Mouse (Mus musculus): Measurements from ENCODE around the gene Ankdd1a. TPM values are rescaled to one million over a fixed set of nuclear protein-coding genes. Genes with fewer than 3 reads are reported as not detected.

The Ankdd1a gene
- total and polyA plus RNA-seq, 3 experiments = 0.22 TPM; not detected in 2

DNA sequence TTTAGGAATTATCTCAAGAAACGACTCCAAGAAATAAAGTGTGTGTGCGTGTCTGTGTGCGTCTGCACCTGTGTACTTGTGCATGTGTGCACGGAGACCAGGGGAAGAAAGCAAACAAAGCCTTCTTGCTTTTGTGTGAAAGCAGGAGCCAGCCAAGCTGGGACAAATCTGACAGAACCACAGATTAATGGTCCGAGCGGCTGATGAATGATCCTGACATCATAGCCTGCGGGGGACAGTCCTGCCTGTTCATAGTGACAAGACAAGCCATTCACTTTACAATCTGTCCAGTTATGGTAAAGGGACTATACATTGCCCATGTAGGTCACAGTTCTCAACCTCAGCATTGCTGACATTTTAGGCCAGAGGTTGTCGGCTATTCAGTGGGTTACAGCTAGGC lies 28.3 kb upstream of the Ankdd1a start:
- H3K4me3 ChIP-seq (ENCODE audit: low read depth, low read length) = no peak overlapping the region
- peaks cover 57% of the 10 kb centered on the region for H3K4me1 ChIP-seq (ENCODE audit: insufficient read depth, low read depth, low read length)
- DNase-seq (ENCODE audit: low spot score) (no peak), ATAC-seq (ENCODE audit: extremely low read depth, insufficient number of reproducible peaks, low FRiP score, poor library complexity, severe bottlenecking) (no peak)
- H3K9me3 ChIP-seq (replicated peaks) = no peaks in the 10 kb centered on the region
- peaks cover 3% of the 10 kb centered on the region; the same call in 1 of the 2 replicates for H3K27me3 ChIP-seq (ENCODE audit: insufficient read depth, low read length)
- peaks cover 4% of the 10 kb centered on the region for H3K36me3 ChIP-seq (replicated peaks)
- TF ChIP-seq TAL1 (conservative IDR thresholded peaks at IDR 0.05; ENCODE audit: low read depth, low read length) (no peak), POLR2AphosphoS5 (IDR thresholded peaks at IDR 0.05; ENCODE audit: insufficient replicate concordance, low read depth, low read length) (no peak), GATA1 (IDR thresholded peaks at IDR 0.05; ENCODE audit: borderline replicate concordance, low read length) (no peak), GATA2 (IDR thresholded peaks at IDR 0.05; ENCODE audit: borderline replicate concordance, low read depth, low read length) (no peak), CTCF (IDR thresholded peaks at IDR 0.05; ENCODE audit: low read depth, low read length) (no peak)

DNA sequence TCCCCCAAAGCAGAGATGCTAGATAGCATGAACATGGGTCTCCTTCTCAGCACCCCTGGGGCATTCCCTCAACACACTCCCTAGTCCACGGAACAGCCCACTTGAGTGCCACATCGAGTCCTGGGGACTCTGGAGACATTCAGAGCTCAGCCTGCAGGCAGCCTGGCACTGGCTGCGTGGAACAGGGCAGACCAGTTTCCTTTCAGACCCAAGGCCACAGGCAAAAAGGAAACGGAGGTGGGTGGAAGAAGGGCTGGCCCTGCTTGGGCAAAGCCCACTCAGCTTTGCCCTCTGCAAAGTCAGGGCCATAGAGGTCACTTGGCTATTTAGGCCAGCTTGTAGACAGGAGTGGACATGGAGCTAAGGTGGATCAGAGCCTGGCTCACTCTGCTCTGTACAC lies 27.9 kb upstream of the Ankdd1a start:
- H3K4me1 ChIP-seq (ENCODE audit: insufficient read depth, low read depth, low read length) = peaks cover 57% of the 10 kb centered on the region
- ATAC-seq (ENCODE audit: extremely low read depth, insufficient number of reproducible peaks, low FRiP score, poor library complexity, severe bottlenecking) (no peak), DNase-seq (ENCODE audit: low spot score) (no peak)

GRCm38 (mm10) chr9:65547111-65547510 lies 27.1 kb upstream of the Ankdd1a start:
- peaks cover 56% of the 10 kb centered on the region for H3K4me1 ChIP-seq (ENCODE audit: insufficient read depth, low read depth, low read length)
- peaks cover 2% of the 10 kb centered on the region for H3K36me3 ChIP-seq (replicated peaks)
- DNase-seq (ENCODE audit: low spot score) = no peak
- H3K27me3 ChIP-seq (ENCODE audit: insufficient read depth, low read length) = peaks cover 3% of the 10 kb centered on the region; the same call in 1 of the 2 replicates
- TF ChIP-seq POLR2AphosphoS5 (IDR thresholded peaks at IDR 0.05; ENCODE audit: insufficient replicate concordance, low read depth, low read length) (no peak), CTCF (IDR thresholded peaks at IDR 0.05; ENCODE audit: low read depth, low read length) (no peak), TAL1 (conservative IDR thresholded peaks at IDR 0.05; ENCODE audit: low read depth, low read length) (no peak), GATA1 (IDR thresholded peaks at IDR 0.05; ENCODE audit: borderline replicate concordance, low read length) (no peak), GATA2 (IDR thresholded peaks at IDR 0.05; ENCODE audit: borderline replicate concordance, low read depth, low read length) (no peak)
- H3K4me3 ChIP-seq (ENCODE audit: low read depth, low read length) = no peak overlapping the region
- H3K9me3 ChIP-seq (replicated peaks) = no peaks in the 10 kb centered on the region
- no peak for ATAC-seq (ENCODE audit: extremely low read depth, insufficient number of reproducible peaks, low FRiP score, poor library complexity, severe bottlenecking)

More for the DNA sequence above, 27.9 kb upstream of the Ankdd1a start:
- H3K4me3 ChIP-seq (ENCODE audit: low read depth, low read length) = no peak overlapping the region
- peaks cover 4% of the 10 kb centered on the region for H3K36me3 ChIP-seq (replicated peaks)
- TF ChIP-seq GATA2 (IDR thresholded peaks at IDR 0.05; ENCODE audit: borderline replicate concordance, low read depth, low read length) (no peak), CTCF (IDR thresholded peaks at IDR 0.05; ENCODE audit: low read depth, low read length) (no peak), GATA1 (IDR thresholded peaks at IDR 0.05; ENCODE audit: borderline replicate concordance, low read length) (no peak), TAL1 (conservative IDR thresholded peaks at IDR 0.05; ENCODE audit: low read depth, low read length) (no peak)
- H3K27me3 ChIP-seq (ENCODE audit: insufficient read depth, low read length) = peaks cover 3% of the 10 kb centered on the region; the same call in 1 of the 2 replicates
- H3K9me3 ChIP-seq (replicated peaks) = no peaks in the 10 kb centered on the region

- ATAC-seq (ENCODE audit: extremely low read depth, insufficient number of reproducible peaks, low FRiP score, poor library complexity, severe bottlenecking) = no peak
- Histone ChIP-seq H3K4me3 (ENCODE audit: low read depth, low read length) (no peak overlapping the region), H3K36me3 (replicated peaks) (no peaks in the 10 kb centered on the region), H3K27me3 (ENCODE audit: insufficient read depth, low read length) (peaks cover 3% of the 10 kb centered on the region; the same call in 1 of the 2 replicates), H3K9me3 (replicated peaks) (no peaks in the 10 kb centered on the region), H3K4me1 (ENCODE audit: insufficient read depth, low read depth, low read length) (peaks cover 57% of the 10 kb centered on the region)
- no peak for DNase-seq (ENCODE audit: low spot score)
- TF ChIP-seq POLR2AphosphoS5 (IDR thresholded peaks at IDR 0.05; ENCODE audit: insufficient replicate concordance, low read depth, low read length) = no peak
- no peak for TF ChIP-seq GATA1 (IDR thresholded peaks at IDR 0.05; ENCODE audit: borderline replicate concordance, low read length)
- TF ChIP-seq GATA2 (IDR thresholded peaks at IDR 0.05; ENCODE audit: borderline replicate concordance, low read depth, low read length) = no peak
- TF ChIP-seq TAL1 (conservative IDR thresholded peaks at IDR 0.05; ENCODE audit: low read depth, low read length) = no peak
- no peak for TF ChIP-seq CTCF (IDR thresholded peaks at IDR 0.05; ENCODE audit: low read depth, low read length)
These were observed 26.4 kb upstream of the Ankdd1a start for GRCm38 (mm10) chr9:65546413-65546695.

DNA sequence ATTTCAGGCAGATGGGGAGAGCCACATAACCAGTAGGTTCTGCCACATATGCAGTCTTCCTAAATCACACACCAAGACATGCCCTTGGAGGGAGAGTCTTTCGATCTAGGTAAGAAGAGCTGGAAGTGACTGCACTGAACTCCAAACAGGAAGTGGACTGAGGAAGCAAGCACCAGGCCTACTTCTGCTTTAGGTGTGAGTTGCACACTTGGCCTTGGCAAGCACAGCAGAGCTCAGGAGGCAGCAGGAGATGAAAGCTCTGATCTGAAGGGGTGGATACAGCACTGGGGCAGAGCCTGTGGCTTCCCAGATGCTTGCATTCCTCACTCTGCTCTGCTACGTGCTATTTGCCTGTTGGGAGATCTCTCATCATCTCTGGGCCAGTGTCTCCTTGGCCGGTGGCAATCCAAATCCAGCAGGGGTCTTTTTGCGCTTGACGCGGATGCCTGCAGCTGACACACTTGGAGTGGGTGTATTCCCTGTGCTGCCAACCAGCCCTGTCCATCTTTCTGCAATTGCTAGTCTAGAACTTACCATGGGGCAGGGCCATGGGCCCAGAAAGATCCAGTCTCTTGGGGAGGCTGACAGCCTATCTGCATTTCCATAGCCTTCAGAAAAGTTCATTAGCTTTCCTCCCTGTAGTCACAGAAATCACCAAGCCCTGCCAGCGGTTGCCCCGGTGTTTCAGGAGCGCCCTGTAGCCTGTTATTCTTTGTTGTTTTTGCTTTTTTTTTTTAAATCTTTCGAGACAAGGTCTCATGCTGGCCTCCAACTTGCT lies 25.8 kb upstream of the Ankdd1a start:
- Histone ChIP-seq H3K27me3 (ENCODE audit: insufficient read depth, low read length) (peaks cover 3% of the 10 kb centered on the region; the same call in 1 of the 2 replicates), H3K4me3 (ENCODE audit: low read depth, low read length) (no peak overlapping the region), H3K9me3 (replicated peaks) (no peaks in the 10 kb centered on the region), H3K36me3 (replicated peaks) (no peaks in the 10 kb centered on the region), H3K4me1 (ENCODE audit: insufficient read depth, low read depth, low read length) (peaks cover 55% of the 10 kb centered on the region)
- ATAC-seq (ENCODE audit: extremely low read depth, insufficient number of reproducible peaks, low FRiP score, poor library complexity, severe bottlenecking) = peak; percentile 22
- peak; percentile 65 for DNase-seq (ENCODE audit: low spot score)
- no peak for TF ChIP-seq GATA2 (IDR thresholded peaks at IDR 0.05; ENCODE audit: borderline replicate concordance, low read depth, low read length)
- TF ChIP-seq CTCF (IDR thresholded peaks at IDR 0.05; ENCODE audit: low read depth, low read length) = no peak
- no peak for TF ChIP-seq POLR2AphosphoS5 (IDR thresholded peaks at IDR 0.05; ENCODE audit: insufficient replicate concordance, low read depth, low read length)
- no peak for TF ChIP-seq GATA1 (IDR thresholded peaks at IDR 0.05; ENCODE audit: borderline replicate concordance, low read length)
- TF ChIP-seq TAL1 (conservative IDR thresholded peaks at IDR 0.05; ENCODE audit: low read depth, low read length) = no peak

DNA sequence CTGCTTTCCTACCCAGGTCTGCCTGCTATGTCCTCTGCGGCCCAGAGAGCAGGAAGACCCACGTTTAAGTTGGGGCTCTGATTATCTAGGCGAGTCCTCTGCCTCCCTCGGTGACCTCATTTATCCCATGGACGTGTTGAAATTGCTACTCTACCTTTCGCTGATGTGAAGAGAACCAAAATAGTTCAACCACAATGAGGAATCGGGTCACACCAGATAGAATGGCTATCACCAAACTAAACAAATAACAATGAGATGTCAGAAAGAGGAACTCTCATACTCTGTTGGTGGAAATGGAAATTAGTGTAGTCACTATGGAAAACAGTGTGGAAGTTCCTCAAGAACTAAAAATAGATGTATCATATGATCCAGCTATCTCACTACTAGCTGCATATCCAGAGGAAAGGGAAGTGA lies 22.1 kb upstream of the Ankdd1a start:
- peaks cover 40% of the 10 kb centered on the region for H3K4me1 ChIP-seq (ENCODE audit: insufficient read depth, low read depth, low read length)
- DNase-seq (ENCODE audit: low spot score) (no peak), ATAC-seq (ENCODE audit: extremely low read depth, insufficient number of reproducible peaks, low FRiP score, poor library complexity, severe bottlenecking) (0 out of 2 replicates have a peak, but pooled peaks have one; percentile 12)
- H3K27me3 ChIP-seq (ENCODE audit: insufficient read depth, low read length) = peaks cover 5% of the 10 kb centered on the region; the same call in 1 of the 2 replicates
- TF ChIP-seq CTCF (IDR thresholded peaks at IDR 0.05; ENCODE audit: low read depth, low read length) (no peak), GATA2 (IDR thresholded peaks at IDR 0.05; ENCODE audit: borderline replicate concordance, low read depth, low read length) (no peak), GATA1 (IDR thresholded peaks at IDR 0.05; ENCODE audit: borderline replicate concordance, low read length) (no peak), POLR2AphosphoS5 (IDR thresholded peaks at IDR 0.05; ENCODE audit: insufficient replicate concordance, low read depth, low read length) (no peak), TAL1 (conservative IDR thresholded peaks at IDR 0.05; ENCODE audit: low read depth, low read length) (no peak)
- H3K4me3 ChIP-seq (ENCODE audit: low read depth, low read length) = no peak overlapping the region
- no peaks in the 10 kb centered on the region for H3K9me3 ChIP-seq (replicated peaks)
- no peaks in the 10 kb centered on the region for H3K36me3 ChIP-seq (replicated peaks)

All from G1E (cell line).